Mouse (Mus musculus) heart, adult 2 months (tissue): ENCODE measurements at regions not wholly inside any gene's neighbourhood (a gene's known extent, or its start where the extent isn't known, plus 50 kb on each side); places are given as distances from the start of the nearest gene placed in this dataset.
A peak's percentile ranks its signal among the peaks of the same experiment; 100 is the strongest.
"Not testable (repeated sequence)": the region's sequence is repeated elsewhere in the genome, so short reads cannot be mapped to it uniquely, and the experiment has no call there.

Experiments used
- DNase-seq, 2 experiments: peaks; one replicate each; pipeline ENCODE4 v3.0.0; 2021
- H3K27ac ChIP-seq: fragments of 200-600 bp; 2 replicates; pipeline ENCODE4 v1.8.1; 2022
- H3K27me3 ChIP-seq: fragments of 200-500 bp; 2 replicates; pipeline ENCODE4 v1.6.1; 2012; ENCODE audit warnings: mild to moderate bottlenecking, low read length, inconsistent platforms, mixed read lengths; ENCODE audit not compliant: control insufficient read depth, insufficient read depth
- H3K36me3 ChIP-seq: fragments of 200-500 bp; 2 replicates; pipeline ENCODE4 v1.6.1; 2012; ENCODE audit warnings: low read length, inconsistent platforms; ENCODE audit not compliant: control insufficient read depth, insufficient read depth
- H3K4me1 ChIP-seq: fragments of 200-500 bp; 2 replicates; pipeline ENCODE4 v1.6.1; 2011; ENCODE audit warnings: low read length; ENCODE audit not compliant: control insufficient read depth, insufficient read depth
- H3K4me3 ChIP-seq: fragments of 200-600 bp; 2 replicates; pipeline ENCODE4 v1.8.1; 2022
- H3K79me2 ChIP-seq: fragments of 200-500 bp; replicated peaks from 2 replicates; pipeline ENCODE4 v1.6.1; 2012; ENCODE audit warnings: mild to moderate bottlenecking, inconsistent platforms, low read length, moderate library complexity, mixed read lengths; ENCODE audit not compliant: control insufficient read depth, insufficient read depth
- H3K9ac ChIP-seq: fragments of 200-500 bp; 2 replicates; pipeline ENCODE4 v1.6.1; 2012; ENCODE audit warnings: low read depth, mild to moderate bottlenecking, control low read depth, inconsistent platforms, low read length, mixed read lengths
- CTCF ChIP-seq: fragments of 200-600 bp; IDR thresholded peaks from 2 replicates; pipeline ENCODE4 v1.8.1; 2022; ENCODE audit warnings: antibody characterized with exemption, mild to moderate bottlenecking, moderate library complexity
- EP300 ChIP-seq: fragments of 200-500 bp; IDR thresholded peaks from 2 replicates; pipeline ENCODE4 v1.6.1; 2011; ENCODE audit warnings: low read depth, low read length, control low read depth; ENCODE audit not compliant: insufficient read depth
- POLR2A ChIP-seq: fragments of 200-500 bp; IDR thresholded peaks from 2 replicates; pipeline ENCODE4 v1.6.1; 2011; ENCODE audit warnings: mild to moderate bottlenecking, low read depth, low read length, control low read depth; ENCODE audit not compliant: insufficient read depth
- WGBS: fragments of 180-500 bp; shearing (Covaris S2); methylation state at CpG from one replicate; pipeline ENCODE4 v1.1.7; 2018; 5-methylcytosine and 5-hydroxymethylcytosine counted together
- intact Hi-C: fragments of 180-260 bp; cut with DNase I; formaldehyde crosslinking; loops from one replicate; pipeline ENCODE4 v1.15.1; 2025
- microRNA-seq, 2 experiments: library from miRNA; unstranded; fragments of <30 nt; microRNA quantifications; one replicate each; pipeline ENCODE4 v1.2.0; 2021

- TF ChIP-seq CTCF (no peak), EP300 (no peak), POLR2A (no peak)
- H3K4me1 ChIP-seq: peaks cover 2% of the 10 kb centered on the region; the same call in 1 of the 2 replicates
- H3K4me3 ChIP-seq: no peak overlapping the region
- no peaks in the 10 kb centered on the region for H3K27me3 ChIP-seq
- DNase-seq: peak in 1 of 2 experiments; percentile 32
- H3K27ac ChIP-seq: no peak overlapping the region
- 50% methylated on average over 1 of the region's 1 CpGs for WGBS
- no peak overlapping the region for H3K9ac ChIP-seq
- H3K79me2 ChIP-seq: no peaks in the 10 kb centered on the region
- H3K36me3 ChIP-seq: no peaks in the 10 kb centered on the region; the same call in 1 of the 2 replicates
- intact Hi-C loops: no loop called here
These were observed 53.7 kb upstream of the Xcl1 start for GRCm38 (mm10) chr1:164988982-164989381.

- no peak for DNase-seq
- no peaks in the 10 kb centered on the region; the same call in 1 of the 2 replicates for H3K36me3 ChIP-seq
- no peaks in the 10 kb centered on the region for H3K27me3 ChIP-seq
- intact Hi-C loops: no loop called here
- peaks cover 2% of the 10 kb centered on the region; the same call in 1 of the 2 replicates for H3K4me1 ChIP-seq
- no peak overlapping the region for H3K4me3 ChIP-seq
- TF ChIP-seq CTCF: no peak
- TF ChIP-seq EP300: no peak
- TF ChIP-seq POLR2A: no peak
- H3K9ac ChIP-seq: no peak overlapping the region
- no peak overlapping the region for H3K27ac ChIP-seq
- WGBS: 80% methylated on average over 3 of the region's 3 CpGs
- H3K79me2 ChIP-seq: no peaks in the 10 kb centered on the region
These were observed 52.9 kb upstream of the Xcl1 start for GRCm38 (mm10) chr1:164988191-164988590.

- H3K27ac ChIP-seq, DNase-seq, H3K36me3 ChIP-seq, intact Hi-C loops, H3K27me3 ChIP-seq, H3K9ac ChIP-seq, H3K79me2 ChIP-seq, H3K4me3 ChIP-seq, H3K4me1 ChIP-seq: not testable (repeated sequence)
- WGBS: 96% methylated on average over 21 of the region's 21 CpGs
These were observed 50.2 kb upstream of the Xcl1 start for GRCm38 (mm10) chr1:164985521-164985920.

Small RNA genes in the stretch of these regions (microRNA-seq; reads per million reads assigned to microRNA genes)
- 0 reads per million in 2 experiments for gene Gm26042
